9 mouse cellular contexts compared by ENCODE assay signal in genomic region chr14:60790103-60790502, GRCm38 (mm10). TPM values are rescaled to one million over a fixed set of nuclear protein-coding genes. Genes with fewer than 3 reads are reported as not detected.
DNase-seq lines count a peak whose midpoint lies in the region; ATAC-seq and TF ChIP-seq lines count a peak whose summit lies in the region.
"Had no signal": no experiment of that assay in that cellular context is flagged by ENCODE, and none has a peak within 500 bp of the region (broad histone marks: within the 10 kb centered on the region; RNA-seq: fewer than 3 reads in every experiment).

No protein-coding gene starts in this region.

- no peak overlapping the region for H3K4me3 ChIP-seq in hindbrain, embryonic 10.5 days
- H3K4me3 ChIP-seq in hindbrain, embryonic 12.5 days = no peak overlapping the region
- no peak overlapping the region for H3K4me3 ChIP-seq in ES-Bruce4 (ENCODE audit: low read depth, low read length)
- H3K4me3 ChIP-seq in kidney, postnatal 0 days (replicated peaks; ENCODE audit: low read depth, low read length) = no peak overlapping the region
- no peak overlapping the region for H3K4me3 ChIP-seq in stomach, embryonic 14.5 days (ENCODE audit: low read depth, low read length)
- H3K4me3 ChIP-seq: embryonic facial prominence, embryonic 15.5 days had no signal

- no peak overlapping the region for H3K9ac ChIP-seq in hindbrain, embryonic 12.5 days
- H3K9ac ChIP-seq in ES-Bruce4 (ENCODE audit: low read depth, poor library complexity, severe bottlenecking) = no peak overlapping the region
- H3K9ac ChIP-seq in kidney, postnatal 0 days (ENCODE audit: low read depth, low read length) = no peak overlapping the region
- no peak overlapping the region for H3K9ac ChIP-seq in stomach, embryonic 14.5 days (replicated peaks; ENCODE audit: low read depth, low read length)
- H3K9ac ChIP-seq: embryonic facial prominence, embryonic 15.5 days had no signal

- H3K36me3 ChIP-seq in hindbrain, embryonic 10.5 days = peaks cover 57% of the 10 kb centered on the region
- H3K36me3 ChIP-seq in hindbrain, embryonic 12.5 days = peaks cover 16% of the 10 kb centered on the region
- peaks cover 4% of the 10 kb centered on the region; the same call in 1 of the 2 replicates for H3K36me3 ChIP-seq in ES-Bruce4 (ENCODE audit: control insufficient read depth, insufficient read depth, low read length, poor library complexity, severe bottlenecking)
- peaks cover 14% of the 10 kb centered on the region; the same call in 1 of the 2 replicates for H3K36me3 ChIP-seq in kidney, postnatal 0 days (ENCODE audit: insufficient read depth, low read length)
- peaks cover 9% of the 10 kb centered on the region; the same call in 1 of the 2 replicates for H3K36me3 ChIP-seq in stomach, embryonic 14.5 days (ENCODE audit: control insufficient read depth, insufficient read depth, low read length)

- H3K4me2 ChIP-seq in hindbrain, embryonic 12.5 days (replicated peaks) = no peak overlapping the region
- no peak overlapping the region for H3K4me2 ChIP-seq in kidney, postnatal 0 days (ENCODE audit: low read length)
- no peak overlapping the region for H3K4me2 ChIP-seq in stomach, embryonic 14.5 days (replicated peaks; ENCODE audit: low read depth, low read length)
- H3K4me2 ChIP-seq: embryonic facial prominence, embryonic 15.5 days had no signal

- peak; percentile 67 for TF ChIP-seq CTCF in ES-Bruce4 (IDR thresholded peaks at IDR 0.05; ENCODE audit: low read depth, low read length)
- peak; percentile 74 for TF ChIP-seq CTCF in kidney, postnatal 0 days (IDR thresholded peaks at IDR 0.05; ENCODE audit: low read depth)

- H3K4me1 ChIP-seq in hindbrain, embryonic 10.5 days (replicated peaks) = peaks cover 7% of the 10 kb centered on the region
- H3K4me1 ChIP-seq in hindbrain, embryonic 12.5 days = peaks cover 2% of the 10 kb centered on the region
- H3K4me1 ChIP-seq in ES-Bruce4 (ENCODE audit: control insufficient read depth, insufficient read depth, low read length) = no peaks in the 10 kb centered on the region
- no peaks in the 10 kb centered on the region for H3K4me1 ChIP-seq in kidney, postnatal 0 days (replicated peaks; ENCODE audit: insufficient read depth, low read length)
- H3K4me1 ChIP-seq in stomach, embryonic 14.5 days (ENCODE audit: control insufficient read depth, insufficient read depth, low read length) = no peaks in the 10 kb centered on the region

- peak; percentile 40 for DNase-seq in hindbrain, embryonic 10.5 days (ENCODE audit: low spot score)
- DNase-seq in forelimb bud, embryonic 11.5 days (ENCODE audit: low read depth, low spot score) = peak; percentile 53
- DNase-seq in kidney, postnatal 0 days (ENCODE audit: low spot score) = peak; percentile 59

- no peaks in the 10 kb centered on the region for H3K9me3 ChIP-seq in hindbrain, embryonic 10.5 days
- H3K9me3 ChIP-seq in hindbrain, embryonic 12.5 days (replicated peaks) = no peaks in the 10 kb centered on the region
- no peaks in the 10 kb centered on the region for H3K9me3 ChIP-seq in ES-Bruce4 (replicated peaks; ENCODE audit: control insufficient read depth, insufficient read depth, low read length, poor library complexity, severe bottlenecking)
- H3K9me3 ChIP-seq in kidney, postnatal 0 days (replicated peaks; ENCODE audit: low read length) = no peaks in the 10 kb centered on the region
- no peaks in the 10 kb centered on the region for H3K9me3 ChIP-seq in stomach, embryonic 14.5 days (ENCODE audit: control insufficient read depth, low read depth, low read length)
- H3K9me3 ChIP-seq: embryonic facial prominence, embryonic 15.5 days had no signal

- ATAC-seq in hindbrain, embryonic 12.5 days (ENCODE audit: low FRiP score) = no peak
- peak; percentile 56 for ATAC-seq in cerebellum, adult (ENCODE audit: insufficient number of reproducible peaks, low FRiP score, low TSS enrichment)
- ATAC-seq in kidney, postnatal 0 days (replicated peaks; ENCODE audit: low FRiP score, low read depth) = peak; percentile 40; the same call in 1 of the 2 replicates
- ATAC-seq in megakaryocyte, adult 5-6 weeks (ENCODE audit: poor library complexity, severe bottlenecking) = peak; percentile 96
- ATAC-seq in stomach, embryonic 14.5 days (ENCODE audit: insufficient number of reproducible peaks, insufficient read depth, low FRiP score, low read depth) = peak; percentile 56; the same call in 1 of the 2 replicates

- H3K27ac ChIP-seq in hindbrain, embryonic 10.5 days = no peak overlapping the region
- no peak overlapping the region for H3K27ac ChIP-seq in hindbrain, embryonic 12.5 days
- no peak overlapping the region for H3K27ac ChIP-seq in ES-Bruce4 (ENCODE audit: insufficient read depth, low read length)
- H3K27ac ChIP-seq in kidney, postnatal 0 days = no peak overlapping the region
- no peak overlapping the region for H3K27ac ChIP-seq in stomach, embryonic 14.5 days (ENCODE audit: low read length)
- H3K27ac ChIP-seq: embryonic facial prominence, embryonic 15.5 days had no signal

- 45% methylated on average over 3 of the region's 3 CpGs for WGBS in hindbrain, embryonic 10.5 days
- WGBS in hindbrain, embryonic 12.5 days = 35% methylated on average over 3 of the region's 3 CpGs
- WGBS in kidney, postnatal 0 days = 28% methylated on average over 3 of the region's 3 CpGs
- 49% methylated on average over 3 of the region's 3 CpGs for WGBS in stomach, embryonic 14.5 days

- TF ChIP-seq POLR2A in ES-Bruce4 (IDR thresholded peaks at IDR 0.05; ENCODE audit: insufficient read depth, low read length) = no peak

- no peaks in the 10 kb centered on the region for H3K27me3 ChIP-seq in hindbrain, embryonic 10.5 days (ENCODE audit: insufficient read depth, poor library complexity, severe bottlenecking)
- no peaks in the 10 kb centered on the region for H3K27me3 ChIP-seq in hindbrain, embryonic 12.5 days
- no peaks in the 10 kb centered on the region for H3K27me3 ChIP-seq in ES-Bruce4 (ENCODE audit: control insufficient read depth, insufficient read depth, low read length, poor library complexity, severe bottlenecking)
- H3K27me3 ChIP-seq in kidney, postnatal 0 days (ENCODE audit: insufficient read depth, low read length) = no peaks in the 10 kb centered on the region
- H3K27me3 ChIP-seq in stomach, embryonic 14.5 days (ENCODE audit: control insufficient read depth, insufficient read depth, low read length) = no peaks in the 10 kb centered on the region
- H3K27me3 ChIP-seq: embryonic facial prominence, embryonic 15.5 days had no signal

- TF ChIP-seq EP300 in ES-Bruce4 (IDR thresholded peaks at IDR 0.05; ENCODE audit: insufficient read depth, low read depth, low read length) = no peak

RNA-seq across cellular contexts. Expression of gene Mipep, which starts 5.7 kb away (rescaled TPM):
- 20.8 and 22.2 TPM in 2 replicates for polyA plus RNA-seq in hindbrain, embryonic 10.5 days (2016; fragmentation: Nextera tagmentation; extraction: Ambion mirVana)
- polyA plus RNA-seq in hindbrain, embryonic 12.5 days (2016; fragmentation: Nextera tagmentation; extraction: Ambion mirVana) = 21.4 and 22.3 TPM in 2 replicates
- 25.9 and 26.0 TPM in 2 replicates for polyA plus RNA-seq in ES-Bruce4 (2011; ENCODE audit: insufficient read depth, insufficient read length, low read depth, missing spikeins)
- 17.8 and 18.5 TPM in 2 replicates for polyA plus RNA-seq in kidney, postnatal 0 days (2015; fragmentation: Nextera tagmentation; extraction: Ambion mirVana)
- total RNA-seq in megakaryocyte, adult 5-6 weeks (2015) = 6.1 and 7.5 TPM in 2 replicates
- 11.4 and 12.0 TPM in 2 replicates for total RNA-seq in megakaryocyte, adult 5-6 weeks (2017)
- 22.3 and 24.0 TPM in 2 replicates for polyA plus RNA-seq in stomach, embryonic 14.5 days (2014; fragmentation: Nextera tagmentation; extraction: Ambion mirVana)

RNA-seq across cellular contexts. Expression of gene C1qtnf9, which starts 22.2 kb away (rescaled TPM):
- 0.10 and 0.30 TPM in 2 replicates for polyA plus RNA-seq in hindbrain, embryonic 10.5 days (2016; fragmentation: Nextera tagmentation; extraction: Ambion mirVana)
- 0.20 and 0.43 TPM in 2 replicates for polyA plus RNA-seq in hindbrain, embryonic 12.5 days (2016; fragmentation: Nextera tagmentation; extraction: Ambion mirVana)
- polyA plus RNA-seq in ES-Bruce4 (2011; ENCODE audit: insufficient read depth, insufficient read length, low read depth, missing spikeins) = not detected in 2 replicates
- polyA plus RNA-seq in kidney, postnatal 0 days (2015; fragmentation: Nextera tagmentation; extraction: Ambion mirVana) = 0.30 and 0.50 TPM in 2 replicates
- total RNA-seq in megakaryocyte, adult 5-6 weeks (2015) = not detected in 2 replicates
- not detected in 2 replicates for total RNA-seq in megakaryocyte, adult 5-6 weeks (2017)
- 0.33 and 0.73 TPM in 2 replicates for polyA plus RNA-seq in stomach, embryonic 14.5 days (2014; fragmentation: Nextera tagmentation; extraction: Ambion mirVana)
